Mouse (Mus musculus): ENCODE data around the gene Lurap1l.

DNA sequence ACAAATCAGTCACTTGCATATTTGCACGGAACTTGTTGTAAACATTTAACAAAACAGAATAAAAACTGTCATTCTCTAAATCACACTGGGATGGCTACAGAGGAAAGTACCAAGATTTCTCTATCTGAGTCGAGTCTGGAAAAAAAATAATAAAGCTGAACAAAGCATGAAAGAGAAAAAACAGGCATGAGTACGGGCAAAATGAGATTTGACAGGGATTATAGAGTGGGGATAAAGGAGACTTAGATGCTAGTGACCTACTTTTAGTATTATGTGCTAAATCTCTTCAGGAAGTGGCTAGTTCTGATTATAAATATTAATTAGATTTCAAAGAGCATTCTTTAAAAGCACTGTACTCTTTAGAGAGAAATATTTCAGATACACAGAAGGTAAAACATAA lies 3.7 kb upstream of the Lurap1l start:
- no peak for TF ChIP-seq POLR2A (IDR thresholded peaks at IDR 0.05; ENCODE audit: insufficient read depth, low read depth, low read length)
- no peak for TF ChIP-seq CTCF (IDR thresholded peaks at IDR 0.05; ENCODE audit: insufficient read depth, low read depth, low read length)

Measured in olfactory bulb, adult 2 months (tissue).